8 mouse cellular contexts compared by ENCODE assay signal in genomic region chr10:41509160-41509559, GRCm38 (mm10). TPM values are rescaled to one million over a fixed set of nuclear protein-coding genes. Genes with fewer than 3 reads are reported as not detected.
A peak's percentile ranks its signal among the peaks of the same experiment; 100 is the strongest.
DNase-seq lines count a peak whose midpoint lies in the region; TF ChIP-seq lines count a peak whose summit lies in the region.

No protein-coding gene starts in this region.

- peak; percentile 57 for TF ChIP-seq CTCF in gastrocnemius, adult 2 months (IDR thresholded peaks at IDR 0.05)

- intact Hi-C loops in gastrocnemius, adult 2 months (cut with DNase I), result loop anchor here (5.0 to 10.0 kb wide), 3 partner anchors 74 to 507 kb away; partner anchors contain the start of genes Ak9 and Fig4
- intact Hi-C loops in gastrocnemius, postnatal 36 days (cut with DNase I), result loop anchor here (10.0 kb wide), 2 partner anchors 74 to 204 kb away; partner anchors contain the start of genes Ak9 and Fig4

- H3K27ac ChIP-seq in gastrocnemius, adult 2 months, result no peak overlapping the region

- H3K4me3 ChIP-seq in gastrocnemius, adult 2 months, result no peak overlapping the region

- DNase-seq in gastrocnemius, adult 2 months, result no peak
- no peak for DNase-seq in gastrocnemius, postnatal 36 days
- DNase-seq in testis, postnatal 10 days (ENCODE audit: low spot score), result peak; percentile 61
- no peak for DNase-seq in testis, postnatal 14 days (ENCODE audit: low spot score)
- peak; percentile 65 for DNase-seq in induced T-regulatory cell, adult 2 months (ENCODE audit: low read depth)
- DNase-seq in thymus, postnatal 4 days, result peak; percentile 61
- DNase-seq in urinary bladder, postnatal 36 days (ENCODE audit: low spot score in 2 of 2), result no peak
- no peak for DNase-seq in gastrocnemius, postnatal 25 days

RNA-seq across cellular contexts. Expression of gene Cd164, which starts 10.1 kb away (rescaled TPM):
- total RNA-seq in gastrocnemius, adult 2 months (2021), result 100 to 1,000 TPM; 133 to 157 TPM
- 100 to 1,000 TPM; 122 to 130 TPM for total RNA-seq in gastrocnemius, postnatal 36 days (2021)
- 100 to 1,000 TPM; 114 to 119 TPM for total RNA-seq in gastrocnemius, postnatal 25 days (2021)

RNA-seq across cellular contexts. Expression of gene Ppil6, which starts 18.9 kb away (rescaled TPM):
- not detected for total RNA-seq in gastrocnemius, adult 2 months (2021)
- not detected for total RNA-seq in gastrocnemius, postnatal 36 days (2021)
- not detected for total RNA-seq in gastrocnemius, postnatal 25 days (2021)

RNA-seq across cellular contexts. Expression of gene Smpd2, which starts 19.0 kb away (rescaled TPM):
- total RNA-seq in gastrocnemius, adult 2 months (2021), result 10 to 100 TPM; 11.1 TPM
- total RNA-seq in gastrocnemius, postnatal 36 days (2021), result 10 to 100 TPM; 10.7 to 11.4 TPM
- 10 to 100 TPM in 1 of 2 experiments, 1 to 10 TPM in 1; 9.5 to 12.0 TPM for total RNA-seq in gastrocnemius, postnatal 25 days (2021)

RNA-seq across cellular contexts. Expression of gene Mical1, which starts 33.0 kb away (rescaled TPM):
- 1 to 10 TPM; 5.9 to 6.9 TPM for total RNA-seq in gastrocnemius, adult 2 months (2021)
- 1 to 10 TPM; 5.0 to 5.1 TPM for total RNA-seq in gastrocnemius, postnatal 36 days (2021)
- total RNA-seq in gastrocnemius, postnatal 25 days (2021), result 1 to 10 TPM; 6.9 to 8.1 TPM

RNA-seq across cellular contexts. Expression of gene Zbtb24, which starts 59.0 kb away (rescaled TPM):
- total RNA-seq in gastrocnemius, adult 2 months (2021), result 1 to 10 TPM; 4.6 to 6.1 TPM
- total RNA-seq in gastrocnemius, postnatal 36 days (2021), result 1 to 10 TPM; 3.5 to 4.5 TPM
- total RNA-seq in gastrocnemius, postnatal 25 days (2021), result 1 to 10 TPM; 3.5 to 3.7 TPM

Comparison
In these comparisons a context has a peak if more than half of its experiments do, and no peak if none do; other contexts are left out.
1. DNase-seq: peak in testis, postnatal 10 days (single experiment), induced T-regulatory cell, adult 2 months (single experiment) and thymus, postnatal 4 days (single experiment); none in gastrocnemius, adult 2 months (single experiment), gastrocnemius, postnatal 36 days (0 of 2), testis, postnatal 14 days (single experiment), urinary bladder, postnatal 36 days (0 of 2) and gastrocnemius, postnatal 25 days (single experiment).